Mouse (Mus musculus) embryonic fibroblast, embryonic 13.5 days (primary cell): ENCODE measurements around the gene Pafah1b2.

Source experiments
- CTCF ChIP-seq: IDR thresholded peaks from 2 replicates; pipeline ENCODE4 v1.5.1; 2011; ENCODE audit warnings: mild to moderate bottlenecking, control low read depth, low read length, moderate library complexity, borderline replicate concordance; ENCODE audit not compliant: insufficient read depth
- POLR2A ChIP-seq: IDR thresholded peaks from 2 replicates; pipeline ENCODE4 v1.6.1; 2011; ENCODE audit warnings: low read depth, mild to moderate bottlenecking, control low read depth, low read length, moderate library complexity

DNA sequence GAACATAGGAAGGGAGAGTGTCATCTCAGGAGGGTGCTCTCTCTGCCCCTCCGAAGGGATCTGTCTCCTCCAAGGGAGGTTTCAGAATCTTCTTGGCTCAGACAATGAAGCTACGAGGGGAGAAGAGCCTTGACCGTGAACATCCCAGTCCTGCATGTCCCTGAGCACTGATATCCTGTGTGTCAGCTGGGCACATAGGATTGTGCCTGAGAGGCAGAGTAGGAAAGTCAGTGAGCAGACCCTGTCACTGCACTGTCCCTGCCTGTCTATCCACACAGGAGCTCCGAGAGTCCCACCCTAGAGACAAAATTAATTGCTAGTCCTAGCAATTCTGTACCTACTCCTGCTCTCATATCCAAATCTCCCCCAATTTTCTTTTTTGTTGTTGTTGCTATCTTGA is 60.4 kb downstream of the Pafah1b2 start:
- TF ChIP-seq CTCF (no peak), POLR2A (no peak)
